Mouse (Mus musculus) heart, adult 2 months (tissue): Measurements from ENCODE around the gene Siva1. TPM values are rescaled to one million over a fixed set of nuclear protein-coding genes. Genes with fewer than 3 reads are reported as not detected.
A peak's percentile ranks its signal among the peaks of the same experiment; 100 is the strongest.

ENCODE experiments used
- DNase-seq, 2 experiments: peaks; one replicate each; pipeline ENCODE4 v3.0.0; 2021
- H3K27ac ChIP-seq: fragments of 200-600 bp; 2 replicates; pipeline ENCODE4 v1.8.1; 2022
- H3K27me3 ChIP-seq: fragments of 200-500 bp; 2 replicates; pipeline ENCODE4 v1.6.1; 2012; ENCODE audit warnings: mild to moderate bottlenecking, low read length, inconsistent platforms, mixed read lengths; ENCODE audit not compliant: control insufficient read depth, insufficient read depth
- H3K36me3 ChIP-seq: fragments of 200-500 bp; 2 replicates; pipeline ENCODE4 v1.6.1; 2012; ENCODE audit warnings: low read length, inconsistent platforms; ENCODE audit not compliant: control insufficient read depth, insufficient read depth
- H3K4me1 ChIP-seq: fragments of 200-500 bp; 2 replicates; pipeline ENCODE4 v1.6.1; 2011; ENCODE audit warnings: low read length; ENCODE audit not compliant: control insufficient read depth, insufficient read depth
- H3K4me3 ChIP-seq: fragments of 200-600 bp; 2 replicates; pipeline ENCODE4 v1.8.1; 2022
- H3K79me2 ChIP-seq: fragments of 200-500 bp; replicated peaks from 2 replicates; pipeline ENCODE4 v1.6.1; 2012; ENCODE audit warnings: mild to moderate bottlenecking, inconsistent platforms, low read length, moderate library complexity, mixed read lengths; ENCODE audit not compliant: control insufficient read depth, insufficient read depth
- H3K9ac ChIP-seq: fragments of 200-500 bp; 2 replicates; pipeline ENCODE4 v1.6.1; 2012; ENCODE audit warnings: low read depth, mild to moderate bottlenecking, control low read depth, inconsistent platforms, low read length, mixed read lengths
- CTCF ChIP-seq: fragments of 200-600 bp; IDR thresholded peaks from 2 replicates; pipeline ENCODE4 v1.8.1; 2022; ENCODE audit warnings: antibody characterized with exemption, mild to moderate bottlenecking, moderate library complexity
- EP300 ChIP-seq: fragments of 200-500 bp; IDR thresholded peaks from 2 replicates; pipeline ENCODE4 v1.6.1; 2011; ENCODE audit warnings: low read depth, low read length, control low read depth; ENCODE audit not compliant: insufficient read depth
- POLR2A ChIP-seq: fragments of 200-500 bp; IDR thresholded peaks from 2 replicates; pipeline ENCODE4 v1.6.1; 2011; ENCODE audit warnings: mild to moderate bottlenecking, low read depth, low read length, control low read depth; ENCODE audit not compliant: insufficient read depth
- WGBS: fragments of 180-500 bp; shearing (Covaris S2); methylation state at CpG from one replicate; pipeline ENCODE4 v1.1.7; 2018; 5-methylcytosine and 5-hydroxymethylcytosine counted together
- intact Hi-C: fragments of 180-260 bp; cut with DNase I; formaldehyde crosslinking; loops from one replicate; pipeline ENCODE4 v1.15.1; 2025
- polyA plus RNA-seq: library from polyadenylated mRNA; depleted of rRNA; stranded (reverse); fragments of >200 nt; gene quantifications from 2 replicates; pipeline ENCODE4 v1.2.3, GENCODE M21; 2012
- total RNA-seq, 2 experiments: library from RNA; stranded (reverse); gene quantifications; 2 replicates each; pipeline ENCODE4 v1.2.3; 2021

Gene Siva1
- total and polyA plus RNA-seq, 3 experiments = 32.0 to 39.4 (median 38.7) TPM

DNA sequence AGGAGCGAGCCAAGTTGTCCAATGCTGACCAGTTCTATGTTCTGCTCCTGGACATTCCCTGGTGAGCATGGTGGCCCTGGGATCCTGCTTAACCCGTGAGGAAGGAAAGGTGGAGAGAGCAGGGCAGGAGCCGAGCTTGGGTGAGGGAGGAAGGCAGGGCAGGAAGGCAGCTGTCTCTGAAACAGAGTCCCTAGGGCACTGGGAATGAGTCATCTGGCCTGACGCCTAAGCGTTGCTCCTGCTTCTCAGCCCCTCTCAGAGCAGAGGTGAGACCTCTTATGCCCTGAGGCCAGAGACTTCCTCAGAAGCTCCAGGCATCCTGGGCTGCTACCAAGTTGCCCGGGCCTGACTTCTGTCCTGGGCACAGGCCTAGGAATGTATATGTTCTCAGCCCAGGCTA lies 37.5 kb upstream of the Siva1 start:
- Histone ChIP-seq H3K4me3 (no peak overlapping the region), H3K79me2 (no peaks in the 10 kb centered on the region), H3K27me3 (no peaks in the 10 kb centered on the region), H3K27ac (no peak overlapping the region), H3K9ac (no peak overlapping the region), H3K4me1 (peaks cover 2% of the 10 kb centered on the region), H3K36me3 (no peaks in the 10 kb centered on the region)
- 39% methylated on average over 6 of the region's 6 CpGs for WGBS
- TF ChIP-seq EP300 (no peak), CTCF (no peak), POLR2A (no peak)
- no peak for DNase-seq
- intact Hi-C loops = loop anchor here (5.0 kb wide), 1 partner anchor 105 kb away; no protein-coding TSS in a partner anchor

- H3K36me3 ChIP-seq = no peaks in the 10 kb centered on the region
- H3K4me3 ChIP-seq = no peak overlapping the region
- H3K79me2 ChIP-seq = no peaks in the 10 kb centered on the region
- TF ChIP-seq EP300 = no peak
- TF ChIP-seq POLR2A = no peak
- TF ChIP-seq CTCF = no peak
- H3K4me1 ChIP-seq = peaks cover 2% of the 10 kb centered on the region
- DNase-seq = no peak
- 96% methylated on average over 10 of the region's 10 CpGs for WGBS
- H3K27me3 ChIP-seq = no peaks in the 10 kb centered on the region
- H3K27ac ChIP-seq = no peak overlapping the region
- no peak overlapping the region for H3K9ac ChIP-seq
- intact Hi-C loops = loop anchor here (5.0 kb wide), 1 partner anchor 107 kb away; no protein-coding TSS in a partner anchor
These were observed 35.4 kb upstream of the Siva1 start for GRCm38 (mm10) chr12:112609031-112609430.

DNA sequence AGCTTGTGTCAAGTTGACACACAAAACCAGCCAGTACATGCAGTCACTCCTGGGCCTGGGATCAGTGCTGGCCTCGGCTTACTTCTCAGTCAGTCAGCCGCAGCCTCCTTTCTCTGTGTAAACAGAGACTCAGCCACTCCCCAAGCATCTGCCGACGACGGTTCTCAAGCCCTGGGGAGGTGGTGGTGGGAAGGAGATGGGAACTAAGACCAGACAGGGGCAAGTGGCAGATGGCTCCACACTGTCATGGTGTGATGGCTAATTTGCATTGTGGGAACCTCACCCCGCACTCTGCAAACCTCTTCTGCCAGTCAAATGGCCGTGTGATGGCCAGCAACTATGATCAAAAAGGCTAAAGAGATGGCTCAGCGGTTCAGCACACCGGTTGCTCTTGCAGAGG lies 27.8 kb upstream of the Siva1 start:
- intact Hi-C loops = loop anchor here (5.0 kb wide), 1 partner anchor 124 kb away; no protein-coding TSS in a partner anchor
- WGBS = 65% methylated on average over 9 of the region's 9 CpGs
- TF ChIP-seq CTCF (no peak), EP300 (no peak), POLR2A (no peak)
- no peak overlapping the region for H3K27ac ChIP-seq
- no peak for DNase-seq
- peaks cover 9% of the 10 kb centered on the region for H3K4me1 ChIP-seq
- no peaks in the 10 kb centered on the region for H3K36me3 ChIP-seq
- H3K27me3 ChIP-seq = no peaks in the 10 kb centered on the region
- no peak overlapping the region for H3K4me3 ChIP-seq
- H3K9ac ChIP-seq = no peak overlapping the region
- no peaks in the 10 kb centered on the region for H3K79me2 ChIP-seq

DNA sequence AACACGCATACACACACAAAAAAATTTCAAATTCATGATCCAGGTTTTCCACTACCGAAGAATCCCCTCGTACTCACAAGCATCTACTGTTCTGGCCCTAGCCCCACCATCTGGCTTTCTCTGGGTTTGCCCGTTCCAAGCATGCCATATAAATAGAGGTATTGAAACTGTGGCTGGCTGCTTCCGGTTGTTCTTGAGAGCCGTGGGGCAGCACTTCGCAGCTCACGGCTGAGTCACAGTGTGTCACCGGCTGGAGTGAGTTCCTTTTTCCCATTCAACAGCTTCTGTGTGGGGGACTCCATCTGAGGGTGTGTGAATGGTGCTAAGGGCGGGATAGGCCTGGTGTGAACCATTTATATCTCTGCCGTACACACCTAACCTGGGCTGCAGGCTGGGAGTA lies 27.3 kb upstream of the Siva1 start:
- no peaks in the 10 kb centered on the region for H3K79me2 ChIP-seq
- peak overlapping the region; percentile 97 for H3K27ac ChIP-seq
- TF ChIP-seq CTCF = no peak
- 0 out of 2 replicates have a peak, but pooled peaks have one; percentile 10 for TF ChIP-seq POLR2A
- no peak for TF ChIP-seq EP300
- H3K36me3 ChIP-seq = no peaks in the 10 kb centered on the region
- H3K9ac ChIP-seq = no peak overlapping the region
- peak in 1 of 2 experiments; percentile 57 for DNase-seq
- H3K4me3 ChIP-seq = no peak overlapping the region
- no peaks in the 10 kb centered on the region for H3K27me3 ChIP-seq
- 41% methylated on average over 11 of the region's 11 CpGs for WGBS
- intact Hi-C loops = loop anchor here (5.0 kb wide), 1 partner anchor 125 kb away; no protein-coding TSS in a partner anchor
- H3K4me1 ChIP-seq = peaks cover 9% of the 10 kb centered on the region

GRCm38 (mm10) chr12:112617898-112618380 lies 26.5 kb upstream of the Siva1 start:
- H3K79me2 ChIP-seq = no peaks in the 10 kb centered on the region
- peak; percentile 82 for TF ChIP-seq EP300
- peak; percentile 84 for TF ChIP-seq CTCF
- TF ChIP-seq POLR2A = peak; percentile 25; the same call in 1 of the 2 replicates
- no peak overlapping the region for H3K4me3 ChIP-seq
- intact Hi-C loops = loop anchor here (5.0 kb wide), 1 partner anchor 126 kb away; no protein-coding TSS in a partner anchor
- H3K27me3 ChIP-seq = no peaks in the 10 kb centered on the region
- peaks cover 9% of the 10 kb centered on the region for H3K4me1 ChIP-seq
- H3K36me3 ChIP-seq = no peaks in the 10 kb centered on the region
- H3K9ac ChIP-seq = no peak overlapping the region
- peak overlapping the region; percentile 97 for H3K27ac ChIP-seq
- peak; percentile 76 to 82 for DNase-seq
- 7% methylated on average over 8 of the region's 8 CpGs for WGBS

DNA sequence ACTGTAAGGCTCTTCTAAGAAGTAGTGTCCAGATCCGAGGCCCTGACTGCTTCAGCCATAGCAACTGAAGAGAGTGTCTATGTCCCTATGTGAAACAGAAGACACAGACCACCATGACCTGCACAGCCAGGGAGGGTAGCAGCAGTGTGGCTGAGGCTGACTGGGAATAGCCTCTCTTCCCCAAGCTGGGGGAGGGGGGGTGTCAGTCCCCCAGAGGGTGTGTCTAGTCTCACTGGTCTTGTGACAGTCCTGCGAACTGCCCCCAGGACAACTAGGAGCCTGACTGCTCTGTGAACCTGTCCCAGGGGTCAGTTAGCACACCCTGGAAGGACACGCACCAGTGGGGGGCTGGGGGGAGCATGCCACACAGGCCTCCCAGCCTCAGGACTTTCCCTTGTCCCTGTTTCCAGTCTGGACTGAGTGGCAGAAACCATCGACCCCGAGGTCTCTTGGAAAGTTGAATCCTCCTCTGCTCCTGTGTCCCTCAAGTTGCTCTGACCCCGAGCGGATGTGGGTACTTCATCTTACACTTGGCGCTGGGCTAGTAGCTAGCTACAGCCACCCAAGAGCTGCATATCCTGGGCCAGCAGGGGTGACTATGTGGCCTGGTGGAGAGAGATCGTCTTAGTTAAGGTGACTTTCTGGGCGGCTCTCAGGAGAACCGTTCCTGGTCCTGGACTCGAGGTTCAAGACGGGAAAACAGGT lies 25.3 kb upstream of the Siva1 start:
- Histone ChIP-seq H3K9ac (peak overlapping the region; percentile 80), H3K4me1 (peaks cover 14% of the 10 kb centered on the region), H3K79me2 (no peaks in the 10 kb centered on the region), H3K36me3 (no peaks in the 10 kb centered on the region), H3K4me3 (peak overlapping the region; percentile 60), H3K27me3 (no peaks in the 10 kb centered on the region), H3K27ac (peak overlapping the region; percentile 97)
- TF ChIP-seq POLR2A = peak; percentile 92
- TF ChIP-seq CTCF = no peak
- peak; percentile 70 for TF ChIP-seq EP300
- intact Hi-C loops = loop anchor here (5.0 kb wide), 1 partner anchor 127 kb away; no protein-coding TSS in a partner anchor
- peak; percentile 70 to 78 for DNase-seq
- 28% methylated on average over 13 of the region's 13 CpGs for WGBS
